Mouse (Mus musculus): Measurements from ENCODE around the gene Adra2b. TPM values are rescaled to one million over a fixed set of nuclear protein-coding genes. Genes with fewer than 3 reads are reported as not detected.

The Adra2b gene
- polyA plus RNA-seq, 1 experiment from 2014 or later, result 0.45 TPM

GRCm38 (mm10) chr2:127374131-127374530 lies 11.1 kb downstream of the Adra2b start:
- Histone ChIP-seq H3K4me2 (replicated peaks) (no peak overlapping the region), H3K9ac (no peak overlapping the region), H3K9me3 (no peaks in the 10 kb centered on the region), H3K36me3 (no peaks in the 10 kb centered on the region), H3K4me1 (no peaks in the 10 kb centered on the region), H3K27me3 (0 out of 2 replicates have a peak, but pooled peaks cover 6% of the 10 kb centered on the region), H3K27ac (no peak overlapping the region), H3K4me3 (no peak overlapping the region)
- WGBS, result 88% methylated on average over 3 of the region's 3 CpGs
- no peak for ATAC-seq (ENCODE audit: low FRiP score, low read depth)

- Histone ChIP-seq H3K4me2 (replicated peaks) (no peak overlapping the region), H3K4me1 (no peaks in the 10 kb centered on the region), H3K4me3 (no peak overlapping the region), H3K36me3 (no peaks in the 10 kb centered on the region), H3K27ac (no peak overlapping the region), H3K9me3 (no peaks in the 10 kb centered on the region), H3K9ac (no peak overlapping the region), H3K27me3 (0 out of 2 replicates have a peak, but pooled peaks cover 5% of the 10 kb centered on the region)
- ATAC-seq (ENCODE audit: low FRiP score, low read depth), result no peak
- WGBS, result 58% methylated on average over 3 of the region's 3 CpGs
Measured at GRCm38 (mm10) chr2:127375087-127375486, 12.1 kb downstream of the Adra2b start.

DNA sequence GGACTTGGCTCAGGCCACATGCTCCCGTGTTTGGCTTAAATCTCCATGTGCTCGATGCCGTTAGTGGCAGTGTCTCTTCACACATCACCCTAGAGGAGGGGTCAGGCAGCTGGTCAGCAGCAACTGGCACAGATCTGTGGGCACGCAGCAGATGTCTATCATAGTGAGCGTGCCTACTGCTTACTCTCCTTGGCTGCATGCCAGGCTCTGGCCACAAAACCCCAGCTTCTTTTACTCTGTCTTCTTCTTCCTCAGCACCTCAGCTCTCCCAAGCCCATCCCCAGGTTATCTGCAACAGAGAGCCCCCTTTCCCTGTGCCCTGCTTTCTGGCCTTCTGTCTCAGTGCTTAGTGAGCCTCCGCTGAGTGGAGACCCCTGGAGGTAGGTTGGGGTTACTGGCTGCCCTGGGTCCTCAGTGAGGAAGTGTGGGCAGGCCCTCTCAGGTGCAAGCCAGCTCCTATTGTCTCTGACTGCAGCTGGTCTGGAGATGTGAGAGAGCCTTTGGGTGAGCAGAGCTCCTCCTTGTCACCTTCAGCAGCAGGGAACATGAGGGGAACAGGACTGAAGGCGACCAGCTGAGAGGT lies 12.8 kb downstream of the Adra2b start:
- Histone ChIP-seq H3K36me3 (no peaks in the 10 kb centered on the region), H3K27ac (no peak overlapping the region), H3K27me3 (0 out of 2 replicates have a peak, but pooled peaks cover 2% of the 10 kb centered on the region), H3K9me3 (no peaks in the 10 kb centered on the region), H3K9ac (no peak overlapping the region), H3K4me2 (replicated peaks) (no peak overlapping the region), H3K4me3 (no peak overlapping the region), H3K4me1 (no peaks in the 10 kb centered on the region)
- 53% methylated on average over 7 of the region's 7 CpGs for WGBS
- ATAC-seq (ENCODE audit: low FRiP score, low read depth), result no peak

DNA sequence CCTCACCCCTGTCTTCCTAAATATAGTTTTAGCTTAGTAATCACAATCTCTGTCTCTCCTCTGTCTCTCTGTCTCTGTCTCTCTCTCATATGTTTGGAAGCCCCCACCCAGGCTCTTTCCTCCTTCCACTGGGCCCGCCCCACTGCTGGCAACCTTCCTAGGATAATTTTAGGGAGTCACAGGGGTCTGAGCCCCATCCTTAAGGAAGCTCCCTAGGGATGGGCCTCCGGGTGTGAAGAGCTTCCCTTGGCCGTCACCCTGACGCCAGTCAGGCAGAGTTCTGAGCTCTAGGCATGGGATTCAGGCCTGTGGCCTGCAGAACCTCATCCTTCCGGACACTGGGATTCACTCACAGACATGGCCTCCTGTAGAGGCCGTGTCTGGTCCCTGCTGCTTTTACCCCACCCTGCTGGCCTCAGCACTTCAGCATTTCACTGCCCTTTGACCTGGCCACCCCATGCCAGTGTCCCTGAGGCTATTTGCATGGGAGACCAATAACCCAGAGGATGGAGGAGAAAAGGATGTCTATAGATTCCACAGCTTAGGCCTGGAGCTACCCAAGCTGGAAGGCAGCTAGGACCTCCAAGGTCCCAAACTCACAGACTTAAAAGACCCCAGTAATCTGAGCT lies 13.5 kb downstream of the Adra2b start:
- 76% methylated on average over 6 of the region's 6 CpGs for WGBS
- Histone ChIP-seq H3K27ac (no peak overlapping the region), H3K4me1 (no peaks in the 10 kb centered on the region), H3K36me3 (no peaks in the 10 kb centered on the region), H3K9ac (no peak overlapping the region), H3K27me3 (no peaks in the 10 kb centered on the region), H3K4me3 (no peak overlapping the region), H3K9me3 (no peaks in the 10 kb centered on the region), H3K4me2 (replicated peaks) (no peak overlapping the region)
- no peak for ATAC-seq (ENCODE audit: low FRiP score, low read depth)

DNA sequence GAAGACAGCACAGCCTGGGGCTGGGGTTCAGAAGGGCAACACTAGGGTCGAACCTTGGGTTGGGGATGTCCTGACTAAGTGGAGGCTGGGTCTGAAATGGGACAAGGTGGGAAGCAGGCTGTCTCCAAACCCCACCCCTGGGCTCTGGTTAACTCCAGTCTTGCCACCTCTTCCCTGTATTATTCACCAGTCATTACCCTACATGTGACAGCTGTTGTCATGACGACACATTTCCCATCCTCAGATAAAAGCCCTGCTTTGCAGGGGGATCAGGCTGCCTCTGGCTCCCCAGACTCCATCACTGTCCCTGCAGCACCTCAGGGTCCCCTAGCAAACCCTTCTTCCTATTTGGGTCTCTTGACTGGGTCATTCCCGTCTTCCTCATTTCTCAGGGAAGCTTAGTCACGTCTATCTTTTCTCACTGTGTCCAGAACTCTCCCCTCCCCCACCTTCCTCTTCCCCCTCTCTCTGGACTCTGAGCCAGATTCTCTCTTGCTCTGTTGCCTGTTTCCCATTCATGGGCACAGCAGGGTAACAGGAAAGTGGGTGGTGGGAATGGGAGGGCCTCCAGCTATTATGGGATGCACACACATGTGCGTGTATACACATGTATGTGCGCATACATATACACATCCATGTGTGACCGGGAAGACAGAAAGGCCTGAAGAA lies 15.1 kb downstream of the Adra2b start:
- 73% methylated on average over 7 of the region's 7 CpGs for WGBS
- ATAC-seq (ENCODE audit: low FRiP score, low read depth), result no peak

GRCm38 (mm10) chr2:127378611-127378990 lies 15.6 kb downstream of the Adra2b start:
- no peak overlapping the region for H3K4me2 ChIP-seq (replicated peaks)
- no peak for ATAC-seq (ENCODE audit: low FRiP score, low read depth)
- H3K4me1 ChIP-seq, result no peaks in the 10 kb centered on the region
- no peak overlapping the region for H3K9ac ChIP-seq
- no peak overlapping the region for H3K27ac ChIP-seq
- H3K9me3 ChIP-seq, result no peaks in the 10 kb centered on the region
- no peaks in the 10 kb centered on the region for H3K27me3 ChIP-seq
- WGBS, result 69% methylated on average over 7 of the region's 7 CpGs
- no peaks in the 10 kb centered on the region for H3K36me3 ChIP-seq
- no peak overlapping the region for H3K4me3 ChIP-seq

More for the DNA sequence above, 15.1 kb downstream of the Adra2b start:
- H3K27me3 ChIP-seq, result no peaks in the 10 kb centered on the region
- no peaks in the 10 kb centered on the region for H3K9me3 ChIP-seq
- no peaks in the 10 kb centered on the region for H3K4me1 ChIP-seq
- no peak overlapping the region for H3K9ac ChIP-seq
- no peak overlapping the region for H3K4me3 ChIP-seq
- H3K27ac ChIP-seq, result no peak overlapping the region
- H3K36me3 ChIP-seq, result no peaks in the 10 kb centered on the region
- H3K4me2 ChIP-seq (replicated peaks), result no peak overlapping the region

GRCm38 (mm10) chr2:127379250-127379649 lies 16.2 kb downstream of the Adra2b start:
- Histone ChIP-seq H3K4me2 (replicated peaks) (no peak overlapping the region), H3K9me3 (no peaks in the 10 kb centered on the region), H3K27ac (no peak overlapping the region), H3K9ac (no peak overlapping the region), H3K27me3 (no peaks in the 10 kb centered on the region), H3K36me3 (no peaks in the 10 kb centered on the region), H3K4me1 (no peaks in the 10 kb centered on the region), H3K4me3 (no peak overlapping the region)
- no peak for ATAC-seq (ENCODE audit: low FRiP score, low read depth)
- 73% methylated on average over 3 of the region's 3 CpGs for WGBS

GRCm38 (mm10) chr2:127383881-127384280 lies 20.9 kb downstream of the Adra2b start:
- Histone ChIP-seq H3K9me3 (no peaks in the 10 kb centered on the region), H3K4me3 (no peak overlapping the region), H3K4me1 (no peaks in the 10 kb centered on the region), H3K9ac (no peak overlapping the region), H3K36me3 (no peaks in the 10 kb centered on the region), H3K4me2 (replicated peaks) (no peak overlapping the region), H3K27me3 (no peaks in the 10 kb centered on the region), H3K27ac (no peak overlapping the region)
- no peak for ATAC-seq (ENCODE audit: low FRiP score, low read depth)
- WGBS, result 61% methylated on average over 7 of the region's 7 CpGs

DNA sequence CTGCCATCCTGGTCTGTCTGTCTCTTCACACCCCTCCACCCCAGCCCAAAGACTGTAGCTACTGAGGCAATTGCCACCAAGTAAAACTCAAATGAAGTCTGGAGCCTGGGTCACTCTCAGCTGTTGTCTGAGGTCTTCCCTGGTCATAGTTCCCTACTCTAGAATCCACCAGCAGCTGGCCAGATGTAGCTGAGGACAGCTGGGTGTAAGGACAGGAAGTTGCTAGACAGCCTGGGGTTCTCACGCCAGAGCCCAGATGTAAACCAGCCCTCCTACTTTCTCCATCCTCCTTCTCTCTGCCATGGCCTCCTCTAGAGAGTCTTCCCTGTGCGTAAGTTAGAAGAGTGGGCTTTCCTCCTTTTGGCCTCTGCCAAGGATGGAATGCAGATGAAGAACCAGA lies 24.5 kb downstream of the Adra2b start:
- Histone ChIP-seq H3K27me3 (no peaks in the 10 kb centered on the region), H3K4me3 (no peak overlapping the region), H3K9ac (no peak overlapping the region), H3K36me3 (no peaks in the 10 kb centered on the region), H3K27ac (no peak overlapping the region), H3K4me2 (replicated peaks) (no peak overlapping the region), H3K9me3 (no peaks in the 10 kb centered on the region), H3K4me1 (no peaks in the 10 kb centered on the region)
- 60% methylated on average over 2 of the region's 2 CpGs for WGBS
- ATAC-seq (ENCODE audit: low FRiP score, low read depth), result no peak

DNA sequence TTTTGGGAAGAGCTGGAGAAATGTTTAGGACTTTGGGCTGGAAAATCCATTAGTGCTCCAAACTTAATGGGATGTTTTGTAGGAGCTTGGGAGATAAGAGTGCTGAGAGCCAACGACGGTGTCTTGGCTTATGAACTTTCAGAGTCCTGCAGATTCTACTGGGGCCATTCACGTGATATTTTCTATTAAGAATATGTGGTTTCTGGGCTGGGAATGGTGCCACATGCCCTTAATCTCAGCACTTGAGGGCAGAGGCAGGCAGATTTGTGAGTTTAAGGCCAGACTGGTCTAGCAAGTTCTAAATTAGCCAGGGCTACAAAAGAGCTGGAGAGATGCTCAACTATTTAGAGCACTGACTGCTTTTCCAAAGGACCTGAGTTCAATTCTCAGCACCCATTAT lies 27.3 kb downstream of the Adra2b start:
- Histone ChIP-seq H3K27ac (no peak overlapping the region), H3K27me3 (no peaks in the 10 kb centered on the region), H3K4me2 (replicated peaks) (no peak overlapping the region), H3K9ac (no peak overlapping the region), H3K36me3 (no peaks in the 10 kb centered on the region), H3K9me3 (no peaks in the 10 kb centered on the region), H3K4me3 (no peak overlapping the region), H3K4me1 (no peaks in the 10 kb centered on the region)
- no peak for ATAC-seq (ENCODE audit: low FRiP score, low read depth)
- 75% methylated on average over 3 of the region's 3 CpGs for WGBS

GRCm38 (mm10) chr2:127390846-127391245 lies 27.8 kb downstream of the Adra2b start:
- H3K27ac ChIP-seq, result no peak overlapping the region
- H3K4me1 ChIP-seq, result no peaks in the 10 kb centered on the region
- H3K4me2 ChIP-seq (replicated peaks), result no peak overlapping the region
- H3K36me3 ChIP-seq, result no peaks in the 10 kb centered on the region
- WGBS, result 70% methylated on average over 4 of the region's 4 CpGs
- no peaks in the 10 kb centered on the region for H3K9me3 ChIP-seq
- no peaks in the 10 kb centered on the region for H3K27me3 ChIP-seq
- H3K4me3 ChIP-seq, result no peak overlapping the region
- no peak for ATAC-seq (ENCODE audit: low FRiP score, low read depth)
- no peak overlapping the region for H3K9ac ChIP-seq

DNA sequence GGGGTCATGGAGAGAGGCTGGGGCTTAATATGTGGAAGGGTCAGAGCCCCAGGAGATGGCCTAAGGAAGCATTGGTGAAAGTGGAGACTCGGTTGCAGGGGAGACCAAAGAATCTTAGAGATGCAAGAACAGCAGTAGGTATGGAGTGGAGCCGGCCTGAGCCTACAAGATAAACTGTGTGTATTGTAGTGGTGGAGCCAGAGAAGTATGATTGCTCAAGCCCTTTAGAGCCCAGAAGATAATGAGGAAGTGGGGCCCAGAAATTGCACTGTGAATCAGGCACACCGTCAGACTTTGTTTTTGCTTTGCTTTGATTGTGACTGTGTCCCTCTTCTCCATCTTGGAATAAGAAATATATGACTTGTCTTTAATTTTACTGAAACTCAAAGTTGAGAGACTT lies 28.3 kb downstream of the Adra2b start:
- Histone ChIP-seq H3K4me1 (no peaks in the 10 kb centered on the region), H3K9me3 (no peaks in the 10 kb centered on the region), H3K9ac (no peak overlapping the region), H3K27me3 (no peaks in the 10 kb centered on the region), H3K36me3 (no peaks in the 10 kb centered on the region), H3K4me2 (replicated peaks) (no peak overlapping the region), H3K4me3 (no peak overlapping the region), H3K27ac (no peak overlapping the region)
- ATAC-seq (ENCODE audit: low FRiP score, low read depth), result no peak
- WGBS, result 69% methylated on average over 3 of the region's 3 CpGs
